Mouse (Mus musculus): ENCODE measurements at regions not wholly inside any gene's neighbourhood (a gene's known extent, or its start where the extent isn't known, plus 50 kb on each side); places are given as distances from the start of the nearest gene placed in this dataset.
A peak's percentile ranks its signal among the peaks of the same experiment; 100 is the strongest.

- TF ChIP-seq CTCF (IDR thresholded peaks at IDR 0.05; ENCODE audit: extremely low read depth, insufficient read depth, low read length), result no peak
- TF ChIP-seq POLR2A (IDR thresholded peaks at IDR 0.05; ENCODE audit: extremely low read depth, insufficient read depth, low read length), result no peak
- no peaks in the 10 kb centered on the region for H3K4me1 ChIP-seq (ENCODE audit: control insufficient read depth, insufficient read depth, low read length)
- H3K27ac ChIP-seq (ENCODE audit: insufficient read depth, low read length), result no peak overlapping the region
Observed at GRCm38 (mm10) chr17:82829415-82829814, 385.7 kb upstream of the Pkdcc start.

GRCm38 (mm10) chr17:82834177-82834576 lies 380.9 kb upstream of the Pkdcc start:
- no peak for TF ChIP-seq POLR2A (IDR thresholded peaks at IDR 0.05; ENCODE audit: extremely low read depth, insufficient read depth, low read length)
- TF ChIP-seq CTCF (IDR thresholded peaks at IDR 0.05; ENCODE audit: extremely low read depth, insufficient read depth, low read length), result no peak
- H3K27ac ChIP-seq (ENCODE audit: insufficient read depth, low read length), result no peak overlapping the region
- H3K4me1 ChIP-seq (ENCODE audit: control insufficient read depth, insufficient read depth, low read length), result no peaks in the 10 kb centered on the region
- H3K4me3 ChIP-seq (ENCODE audit: insufficient read depth, low read length), result no peak overlapping the region

More at GRCm38 (mm10) chr17:82829415-82829814, 385.7 kb upstream of the Pkdcc start:
- H3K4me3 ChIP-seq (ENCODE audit: insufficient read depth, low read length), result no peak overlapping the region

GRCm38 (mm10) chr17:82836115-82836514 lies 379.0 kb upstream of the Pkdcc start:
- no peak overlapping the region for H3K27ac ChIP-seq (ENCODE audit: insufficient read depth, low read length)
- no peaks in the 10 kb centered on the region for H3K4me1 ChIP-seq (ENCODE audit: control insufficient read depth, insufficient read depth, low read length)
- TF ChIP-seq POLR2A (IDR thresholded peaks at IDR 0.05; ENCODE audit: extremely low read depth, insufficient read depth, low read length) (no peak), CTCF (IDR thresholded peaks at IDR 0.05; ENCODE audit: extremely low read depth, insufficient read depth, low read length) (no peak)

GRCm38 (mm10) chr17:82846776-82847494 lies 368.2 kb upstream of the Pkdcc start:
- no peak for TF ChIP-seq POLR2A (IDR thresholded peaks at IDR 0.05; ENCODE audit: extremely low read depth, insufficient read depth, low read length)
- no peak for TF ChIP-seq CTCF (IDR thresholded peaks at IDR 0.05; ENCODE audit: extremely low read depth, insufficient read depth, low read length)
- Histone ChIP-seq H3K4me3 (ENCODE audit: insufficient read depth, low read length) (no peak overlapping the region), H3K4me1 (ENCODE audit: control insufficient read depth, insufficient read depth, low read length) (no peaks in the 10 kb centered on the region), H3K27ac (ENCODE audit: insufficient read depth, low read length) (no peak overlapping the region)

More at GRCm38 (mm10) chr17:82836115-82836514, 379.0 kb upstream of the Pkdcc start:
- H3K4me3 ChIP-seq (ENCODE audit: insufficient read depth, low read length), result no peak overlapping the region

GRCm38 (mm10) chr17:82857199-82858147 lies 357.6 kb upstream of the Pkdcc start:
- Histone ChIP-seq H3K4me3 (ENCODE audit: insufficient read depth, low read length) (no peak overlapping the region; the same call in 1 of the 2 replicates), H3K27ac (ENCODE audit: insufficient read depth, low read length) (no peak overlapping the region), H3K4me1 (ENCODE audit: control insufficient read depth, insufficient read depth, low read length) (peaks cover 2% of the 10 kb centered on the region; the same call in 1 of the 2 replicates)
- TF ChIP-seq POLR2A (IDR thresholded peaks at IDR 0.05; ENCODE audit: extremely low read depth, insufficient read depth, low read length), result no peak
- TF ChIP-seq CTCF (IDR thresholded peaks at IDR 0.05; ENCODE audit: extremely low read depth, insufficient read depth, low read length), result peak; percentile 88

- H3K4me3 ChIP-seq (ENCODE audit: insufficient read depth, low read length), result no peak overlapping the region
- H3K27ac ChIP-seq (ENCODE audit: insufficient read depth, low read length), result no peak overlapping the region; the same call in 1 of the 2 replicates
- TF ChIP-seq CTCF (IDR thresholded peaks at IDR 0.05; ENCODE audit: extremely low read depth, insufficient read depth, low read length) (no peak), POLR2A (IDR thresholded peaks at IDR 0.05; ENCODE audit: extremely low read depth, insufficient read depth, low read length) (no peak)
- H3K4me1 ChIP-seq (ENCODE audit: control insufficient read depth, insufficient read depth, low read length), result peaks cover 2% of the 10 kb centered on the region; the same call in 1 of the 2 replicates
Observed at GRCm38 (mm10) chr17:82860391-82860790, 354.7 kb upstream of the Pkdcc start.

- Histone ChIP-seq H3K4me1 (ENCODE audit: control insufficient read depth, insufficient read depth, low read length) (peaks cover 2% of the 10 kb centered on the region; the same call in 1 of the 2 replicates), H3K27ac (ENCODE audit: insufficient read depth, low read length) (peak overlapping the region; percentile 74), H3K4me3 (ENCODE audit: insufficient read depth, low read length) (no peak overlapping the region)
- TF ChIP-seq POLR2A (IDR thresholded peaks at IDR 0.05; ENCODE audit: extremely low read depth, insufficient read depth, low read length) (no peak), CTCF (IDR thresholded peaks at IDR 0.05; ENCODE audit: extremely low read depth, insufficient read depth, low read length) (no peak)
Observed at GRCm38 (mm10) chr17:82860966-82861365, 354.1 kb upstream of the Pkdcc start.

- Histone ChIP-seq H3K4me3 (ENCODE audit: insufficient read depth, low read length) (no peak overlapping the region), H3K27ac (ENCODE audit: insufficient read depth, low read length) (no peak overlapping the region), H3K4me1 (ENCODE audit: control insufficient read depth, insufficient read depth, low read length) (no peaks in the 10 kb centered on the region)
- no peak for TF ChIP-seq POLR2A (IDR thresholded peaks at IDR 0.05; ENCODE audit: extremely low read depth, insufficient read depth, low read length)
Observed at GRCm38 (mm10) chr17:82877131-82877530, 338.0 kb upstream of the Pkdcc start.

- H3K27ac ChIP-seq (ENCODE audit: insufficient read depth, low read length), result no peak overlapping the region
- H3K4me3 ChIP-seq (ENCODE audit: insufficient read depth, low read length), result no peak overlapping the region
- TF ChIP-seq CTCF (IDR thresholded peaks at IDR 0.05; ENCODE audit: extremely low read depth, insufficient read depth, low read length) (no peak), POLR2A (IDR thresholded peaks at IDR 0.05; ENCODE audit: extremely low read depth, insufficient read depth, low read length) (no peak)
- no peaks in the 10 kb centered on the region for H3K4me1 ChIP-seq (ENCODE audit: control insufficient read depth, insufficient read depth, low read length)
Observed at GRCm38 (mm10) chr17:82900602-82901001, 314.5 kb upstream of the Pkdcc start.

Data from cortical plate, adult 2 months (tissue).